Mouse (Mus musculus) cortical plate, adult 2 months (tissue): ENCODE results near the gene a.

ENCODE experiments used
- CTCF ChIP-seq: fragments of 200-500 bp; IDR thresholded peaks from 2 replicates; pipeline ENCODE4 v1.5.1; 2011; ENCODE audit warnings: mild to moderate bottlenecking, control low read depth, low read length; ENCODE audit not compliant: insufficient read depth; ENCODE audit errors: extremely low read depth
- POLR2A ChIP-seq: fragments of 200-500 bp; IDR thresholded peaks from 2 replicates; pipeline ENCODE4 v1.6.1; 2011; ENCODE audit warnings: mild to moderate bottlenecking, low read length, control low read depth; ENCODE audit not compliant: insufficient read depth; ENCODE audit errors: extremely low read depth

- TF ChIP-seq CTCF (no peak), POLR2A (no peak)
These were observed 48.0 kb upstream of the a start for GRCm38 (mm10) chr2:154742911-154743819.
